Mouse (Mus musculus): Measurements from ENCODE around the gene Cysrt1. TPM values are rescaled to one million over a fixed set of nuclear protein-coding genes. Genes with fewer than 3 reads are reported as not detected.

Gene Cysrt1
- total RNA-seq, 2 experiments from 2014 or later: not detected

Other genes starting within 250 kb of the Cysrt1 start
Only the 30 nearest of the 31 such genes appear.
- gene Nsmf, start 188.1 kb downstream of the Cysrt1 start, total RNA-seq (2014; fragmentation: Nextera tagmentation): 18.6 and 19.2 TPM in 2 replicates
- gene Nsmf, start 188.1 kb downstream of the Cysrt1 start, total RNA-seq (2017): 4.2 and 22.6 TPM in 2 replicates
- not detected in 2 replicates for gene Entpd8, start 162.1 kb downstream of the Cysrt1 start, total RNA-seq (2014; fragmentation: Nextera tagmentation)
- not detected in 2 replicates for gene Entpd8, start 162.1 kb downstream of the Cysrt1 start, total RNA-seq (2017)
- gene Noxa1, start 147.3 kb downstream of the Cysrt1 start, total RNA-seq (2014; fragmentation: Nextera tagmentation): 1.3 TPM in 1 of 2 replicates, not detected in the other
- not detected in 2 replicates for gene Noxa1, start 147.3 kb downstream of the Cysrt1 start, total RNA-seq (2017)
- gene Nrarp, start 61.7 kb downstream of the Cysrt1 start, total RNA-seq (2014; fragmentation: Nextera tagmentation): 0.62 TPM in 1 of 2 replicates, not detected in the other
- gene Nrarp, start 61.7 kb downstream of the Cysrt1 start, total RNA-seq (2017): 0.39 and 0.72 TPM in 2 replicates
- gene Tor4a, start 45.6 kb downstream of the Cysrt1 start, total RNA-seq (2014; fragmentation: Nextera tagmentation): 14.6 and 20.2 TPM in 2 replicates
- 14.7 and 16.4 TPM in 2 replicates for gene Tor4a, start 45.6 kb downstream of the Cysrt1 start, total RNA-seq (2017)
- gene Nelfb, start 31.0 kb downstream of the Cysrt1 start, total RNA-seq (2014; fragmentation: Nextera tagmentation): 58.5 and 79.5 TPM in 2 replicates
- gene Nelfb, start 31.0 kb downstream of the Cysrt1 start, total RNA-seq (2017): 33.7 and 81.1 TPM in 2 replicates
- gene Stpg3, start 27.8 kb downstream of the Cysrt1 start, total RNA-seq (2014; fragmentation: Nextera tagmentation): not detected in 2 replicates
- gene Stpg3, start 27.8 kb downstream of the Cysrt1 start, total RNA-seq (2017): not detected in 2 replicates
- not detected in 2 replicates for gene Fam166a, start 23.7 kb downstream of the Cysrt1 start, total RNA-seq (2014; fragmentation: Nextera tagmentation)
- gene Fam166a, start 23.7 kb downstream of the Cysrt1 start, total RNA-seq (2017): not detected in 2 replicates
- gene Tubb4b, start 17.8 kb downstream of the Cysrt1 start, total RNA-seq (2014; fragmentation: Nextera tagmentation): 180 and 327 TPM in 2 replicates
- gene Tubb4b, start 17.8 kb downstream of the Cysrt1 start, total RNA-seq (2017): 560 and 623 TPM in 2 replicates
- gene Slc34a3, start 8.1 kb downstream of the Cysrt1 start, total RNA-seq (2014; fragmentation: Nextera tagmentation): not detected in 2 replicates
- not detected in 2 replicates for gene Slc34a3, start 8.1 kb downstream of the Cysrt1 start, total RNA-seq (2017)
- not detected in 2 replicates for gene Rnf224, start 5.7 kb downstream of the Cysrt1 start, total RNA-seq (2014; fragmentation: Nextera tagmentation)
- not detected in 2 replicates for gene Rnf224, start 5.7 kb downstream of the Cysrt1 start, total RNA-seq (2017)
- gene Rnf208, start 197 bp downstream of the Cysrt1 start, total RNA-seq (2014; fragmentation: Nextera tagmentation): 0.58 TPM in 1 of 2 replicates, not detected in the other
- not detected in 2 replicates for gene Rnf208, start 197 bp downstream of the Cysrt1 start, total RNA-seq (2017)
- gene AL732309.1, start 4.4 kb upstream of the Cysrt1 start, total RNA-seq (2014; fragmentation: Nextera tagmentation): 5.2 and 16.1 TPM in 2 replicates
- gene AL732309.1, start 4.4 kb upstream of the Cysrt1 start, total RNA-seq (2017): 5.6 and 7.4 TPM in 2 replicates
- 6.7 and 17.4 TPM in 2 replicates for gene Tmem203, start 13.0 kb upstream of the Cysrt1 start, total RNA-seq (2014; fragmentation: Nextera tagmentation)
- gene Tmem203, start 13.0 kb upstream of the Cysrt1 start, total RNA-seq (2017): 6.1 and 11.2 TPM in 2 replicates
- gene Tprn, start 20.2 kb upstream of the Cysrt1 start, total RNA-seq (2014; fragmentation: Nextera tagmentation): 15.0 and 17.2 TPM in 2 replicates
- gene Tprn, start 20.2 kb upstream of the Cysrt1 start, total RNA-seq (2017): 7.1 and 8.7 TPM in 2 replicates
- 120 TPM in 2 replicates for gene Ssna1, start 30.0 kb upstream of the Cysrt1 start, total RNA-seq (2014; fragmentation: Nextera tagmentation)
- 52.7 and 84.1 TPM in 2 replicates for gene Ssna1, start 30.0 kb upstream of the Cysrt1 start, total RNA-seq (2017)
- gene Anapc2, start 30.0 kb upstream of the Cysrt1 start, total RNA-seq (2014; fragmentation: Nextera tagmentation): 34.7 and 46.0 TPM in 2 replicates
- gene Anapc2, start 30.0 kb upstream of the Cysrt1 start, total RNA-seq (2017): 17.8 and 35.7 TPM in 2 replicates
- gene Tmem210, start 45.7 kb upstream of the Cysrt1 start, total RNA-seq (2014; fragmentation: Nextera tagmentation): not detected in 2 replicates
- gene Tmem210, start 45.7 kb upstream of the Cysrt1 start, total RNA-seq (2017): not detected in 2 replicates
- gene Lrrc26, start 47.5 kb upstream of the Cysrt1 start, total RNA-seq (2014; fragmentation: Nextera tagmentation): not detected in 2 replicates
- gene Lrrc26, start 47.5 kb upstream of the Cysrt1 start, total RNA-seq (2017): not detected in 2 replicates
- gene Grin1, start 76.7 kb upstream of the Cysrt1 start, total RNA-seq (2014; fragmentation: Nextera tagmentation): not detected in 2 replicates
- not detected in 2 replicates for gene Grin1, start 76.7 kb upstream of the Cysrt1 start, total RNA-seq (2017)
- gene Man1b1, start 89.9 kb upstream of the Cysrt1 start, total RNA-seq (2014; fragmentation: Nextera tagmentation): 36.5 and 37.2 TPM in 2 replicates
- gene Man1b1, start 89.9 kb upstream of the Cysrt1 start, total RNA-seq (2017): 34.1 and 38.6 TPM in 2 replicates
- 15.2 and 34.8 TPM in 2 replicates for gene Dpp7, start 113.9 kb upstream of the Cysrt1 start, total RNA-seq (2014; fragmentation: Nextera tagmentation)
- gene Dpp7, start 113.9 kb upstream of the Cysrt1 start, total RNA-seq (2017): 11.9 and 16.9 TPM in 2 replicates
- 55.6 and 58.1 TPM in 2 replicates for gene Uap1l1, start 123.2 kb upstream of the Cysrt1 start, total RNA-seq (2014; fragmentation: Nextera tagmentation)
- gene Uap1l1, start 123.2 kb upstream of the Cysrt1 start, total RNA-seq (2017): 13.8 and 18.4 TPM in 2 replicates
- gene Sapcd2, start 129.9 kb upstream of the Cysrt1 start, total RNA-seq (2014; fragmentation: Nextera tagmentation): 4.5 and 17.1 TPM in 2 replicates
- gene Sapcd2, start 129.9 kb upstream of the Cysrt1 start, total RNA-seq (2017): 7.8 and 17.3 TPM in 2 replicates
- gene Entpd2, start 153.4 kb upstream of the Cysrt1 start, total RNA-seq (2014; fragmentation: Nextera tagmentation): not detected in 2 replicates
- gene Entpd2, start 153.4 kb upstream of the Cysrt1 start, total RNA-seq (2017): not detected in 2 replicates
- not detected in 2 replicates for gene Npdc1, start 156.9 kb upstream of the Cysrt1 start, total RNA-seq (2014; fragmentation: Nextera tagmentation)
- gene Npdc1, start 156.9 kb upstream of the Cysrt1 start, total RNA-seq (2017): not detected in 2 replicates
- gene Fut7, start 180.8 kb upstream of the Cysrt1 start, total RNA-seq (2014; fragmentation: Nextera tagmentation): 34.5 and 38.8 TPM in 2 replicates
- gene Fut7, start 180.8 kb upstream of the Cysrt1 start, total RNA-seq (2017): 24.8 and 27.3 TPM in 2 replicates
- 54.8 and 56.4 TPM in 2 replicates for gene Abca2, start 186.3 kb upstream of the Cysrt1 start, total RNA-seq (2014; fragmentation: Nextera tagmentation)
- 21.0 and 23.1 TPM in 2 replicates for gene Abca2, start 186.3 kb upstream of the Cysrt1 start, total RNA-seq (2017)
- gene Clic3, start 214.4 kb upstream of the Cysrt1 start, total RNA-seq (2014; fragmentation: Nextera tagmentation): not detected in 2 replicates
- 1.4 TPM in 1 of 2 replicates, not detected in the other for gene Clic3, start 214.4 kb upstream of the Cysrt1 start, total RNA-seq (2017)
- 29.1 and 39.4 TPM in 2 replicates for gene Paxx, start 218.6 kb upstream of the Cysrt1 start, total RNA-seq (2014; fragmentation: Nextera tagmentation)
- gene Paxx, start 218.6 kb upstream of the Cysrt1 start, total RNA-seq (2017): 20.2 and 32.5 TPM in 2 replicates